Mouse (Mus musculus) hindbrain, embryonic 16.5 days (tissue): ENCODE data around the gene Dnase1l3. TPM values are rescaled to one million over a fixed set of nuclear protein-coding genes. Genes with fewer than 3 reads are reported as not detected.

Source experiments
- ATAC-seq: fragments of 200-750 bp; cut with Nextera tagmentation; 2 replicates; pipeline ENCODE4 v1.8.0; 2017; ENCODE audit warnings: moderate TSS enrichment, moderate library complexity
- H3K27ac ChIP-seq: fragments of 300-500 bp; sonication (generic); 2 replicates; pipeline ENCODE4 v1.5.1; 2014; ENCODE audit warnings: low read depth, mild to moderate bottlenecking, control low read depth, low read length, moderate library complexity
- H3K27me3 ChIP-seq: fragments of 300-500 bp; sonication (generic); replicated peaks from 2 replicates; pipeline ENCODE4 v1.6.1; 2014; ENCODE audit warnings: low read length; ENCODE audit not compliant: control insufficient read depth, insufficient read depth
- H3K36me3 ChIP-seq: fragments of 300-500 bp; sonication (generic); 2 replicates; pipeline ENCODE4 v1.6.1; 2014; ENCODE audit warnings: mild to moderate bottlenecking, low read length, moderate library complexity, mixed read lengths; ENCODE audit not compliant: control insufficient read depth, insufficient read depth
- H3K4me1 ChIP-seq: fragments of 300-500 bp; sonication (generic); 2 replicates; pipeline ENCODE4 v1.6.1; 2014; ENCODE audit warnings: low read depth, low read length; ENCODE audit not compliant: control insufficient read depth, insufficient read depth
- H3K4me2 ChIP-seq: fragments of 300-500 bp; sonication (generic); 2 replicates; pipeline ENCODE4 v1.6.1; 2014; ENCODE audit warnings: mild to moderate bottlenecking, low read length, control low read depth, moderate library complexity
- H3K4me3 ChIP-seq: fragments of 300-500 bp; sonication (generic); 2 replicates; pipeline ENCODE4 v1.5.1; 2014; ENCODE audit warnings: mild to moderate bottlenecking, low read length, control low read depth, moderate library complexity
- H3K9ac ChIP-seq: fragments of 300-500 bp; sonication (generic); 2 replicates; pipeline ENCODE4 v1.6.1; 2014; ENCODE audit warnings: low read depth, mild to moderate bottlenecking, control low read depth, low read length, moderate library complexity
- H3K9me3 ChIP-seq: fragments of 300-500 bp; sonication (generic); 2 replicates; pipeline ENCODE4 v1.6.1; 2014; ENCODE audit warnings: mild to moderate bottlenecking, low read length, moderate library complexity; ENCODE audit not compliant: control insufficient read depth
- WGBS: fragments of 180-500 bp; shearing (Covaris S2); extraction: QIAGEN DNeasy Blood & Tissue Kit; methylation state at CpG from one replicate; pipeline ENCODE4 v1.1.7; 2014; 5-methylcytosine and 5-hydroxymethylcytosine counted together
- polyA plus RNA-seq: library from polyadenylated mRNA; unstranded; fragments of >200 nt; fragmentation: Nextera tagmentation; extraction: Ambion mirVana; gene quantifications from 2 replicates; pipeline ENCODE4 v1.2.1, GENCODE M21; 2015

The Dnase1l3 gene
- polyA plus RNA-seq: 0.05 and 0.08 TPM in 2 replicates

DNA sequence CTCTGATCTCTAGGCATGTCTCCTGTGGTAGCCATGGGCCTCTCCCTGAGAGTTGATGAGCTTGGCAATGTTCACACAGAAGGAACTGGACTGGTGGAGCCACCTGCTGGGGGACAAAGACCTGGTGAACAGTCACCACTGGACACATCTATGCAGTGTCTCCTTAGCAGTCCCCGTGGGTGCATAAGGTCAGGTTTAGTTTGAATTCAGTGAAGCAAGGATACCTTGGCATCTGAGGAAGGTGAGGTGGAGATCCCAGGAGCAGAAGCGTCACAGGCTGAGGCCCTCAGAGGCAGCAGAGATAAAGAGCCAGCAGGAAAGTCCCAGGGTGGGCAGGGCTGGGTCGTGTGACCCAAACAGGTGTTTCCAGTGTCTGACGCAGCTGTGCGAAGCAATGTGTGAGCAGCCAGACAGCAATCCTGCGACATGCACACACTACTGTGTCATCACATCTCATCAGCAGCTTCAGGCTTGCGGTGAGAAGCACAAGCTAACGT, at the start of gene Dnase1l3:
Gene Dnase1l3, minus strand, starts transcription at position 303 of the 497 bp plus-strand sequence.
- Histone ChIP-seq H3K4me2 (no peak within 1 kb of the TSS), H3K27ac (no peak within 1 kb of the TSS), H3K27me3 (no peaks in the 10 kb centered on the region), H3K4me1 (no peaks in the 10 kb centered on the region), H3K4me3 (no peak within 1 kb of the TSS), H3K36me3 (no peaks in the 10 kb centered on the region), H3K9ac (no peak within 1 kb of the TSS), H3K9me3 (no peaks in the 10 kb centered on the region)
- 72% methylated on average over 8 of the region's 8 CpGs for WGBS
- no peak for ATAC-seq

DNA sequence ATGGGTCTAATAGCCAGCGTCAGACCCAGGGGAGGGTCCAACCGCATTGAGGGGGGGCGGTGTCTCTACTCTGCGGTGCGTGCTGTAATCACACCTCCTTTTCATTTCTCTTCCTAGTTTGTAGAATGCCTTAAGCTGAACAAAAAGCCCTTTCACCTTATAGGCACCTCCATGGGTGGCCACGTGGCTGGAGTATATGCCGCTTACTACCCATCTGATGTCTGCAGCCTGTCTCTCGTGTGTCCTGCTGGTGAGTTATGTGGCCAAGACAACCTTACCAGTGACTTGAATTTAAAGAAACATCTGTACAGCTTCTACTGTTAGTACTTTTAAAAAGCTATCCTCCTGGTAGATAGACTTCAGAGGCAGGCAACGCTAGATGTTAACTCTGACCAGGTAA, 48.2 kb upstream of the Dnase1l3 start:
- Histone ChIP-seq H3K27ac (no peak overlapping the region), H3K4me1 (no peaks in the 10 kb centered on the region), H3K9ac (no peak overlapping the region), H3K4me2 (no peak overlapping the region), H3K9me3 (no peaks in the 10 kb centered on the region), H3K27me3 (no peaks in the 10 kb centered on the region), H3K36me3 (peaks cover 7% of the 10 kb centered on the region; the same call in 1 of the 2 replicates), H3K4me3 (no peak overlapping the region)
- 93% methylated on average over 9 of the region's 9 CpGs for WGBS
- no peak for ATAC-seq

DNA sequence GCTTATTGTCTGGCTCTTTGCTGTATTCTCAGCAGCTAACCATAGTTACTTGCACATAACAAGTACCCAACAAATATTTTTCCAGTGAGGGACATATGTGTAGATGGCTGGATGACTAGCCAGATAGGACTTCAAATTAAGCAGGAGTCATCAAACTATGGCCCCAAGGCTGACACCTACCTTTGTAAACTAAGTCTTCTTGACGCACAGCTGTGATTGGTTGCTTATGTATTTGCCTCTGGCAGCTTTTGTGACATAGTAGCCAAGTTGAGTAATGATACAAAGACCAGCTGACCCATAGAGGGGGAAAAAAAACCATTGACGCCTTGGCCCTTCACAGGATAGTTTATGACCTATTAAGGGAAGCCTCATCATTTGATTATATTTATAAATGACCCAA, 47.7 kb upstream of the Dnase1l3 start:
- H3K9me3 ChIP-seq: no peaks in the 10 kb centered on the region
- 86% methylated on average over 2 of the region's 2 CpGs for WGBS

DNA sequence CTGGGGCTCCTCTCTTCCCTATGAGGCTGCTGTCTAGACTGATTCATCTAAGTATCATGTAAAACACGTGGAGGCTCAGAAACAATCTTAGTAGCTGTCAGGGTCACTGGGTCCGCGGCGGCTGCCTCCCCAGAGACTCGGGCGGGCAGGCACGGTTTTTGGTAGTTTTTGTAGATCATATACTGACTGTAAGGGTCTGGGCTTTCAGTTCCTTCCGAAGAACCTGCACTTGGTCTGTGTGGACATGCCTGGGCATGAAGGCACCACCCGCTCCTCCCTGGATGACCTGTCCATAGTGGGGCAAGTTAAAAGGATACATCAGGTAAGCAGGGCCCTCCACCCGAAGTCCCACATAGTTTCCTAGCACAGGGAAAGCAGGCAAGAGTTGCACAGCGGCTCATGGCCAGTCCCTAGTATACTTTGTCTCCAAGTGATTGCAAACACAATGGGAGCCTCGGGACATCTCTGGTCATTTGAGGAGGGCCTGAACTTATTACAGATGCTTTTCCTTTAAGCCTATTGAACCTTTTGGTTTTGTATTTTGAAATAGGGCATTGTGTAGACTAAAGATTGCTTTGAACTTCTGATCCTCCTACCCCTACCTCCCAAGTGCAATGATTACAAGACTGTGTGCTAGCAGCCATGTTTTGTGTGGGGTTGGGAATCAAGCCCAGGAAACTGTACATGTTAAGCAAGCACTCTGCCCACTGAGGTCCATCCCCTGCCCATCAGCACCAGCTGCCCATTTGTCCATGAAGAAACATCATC, 46.7 kb upstream of the Dnase1l3 start:
- H3K4me3 ChIP-seq: no peak overlapping the region
- H3K4me2 ChIP-seq: no peak overlapping the region
- H3K4me1 ChIP-seq: no peaks in the 10 kb centered on the region
- no peak overlapping the region for H3K9ac ChIP-seq
- ATAC-seq: no peak
- H3K27ac ChIP-seq: no peak overlapping the region
- H3K36me3 ChIP-seq: peaks cover 3% of the 10 kb centered on the region; the same call in 1 of the 2 replicates
- 89% methylated on average over 12 of the region's 12 CpGs for WGBS
- H3K27me3 ChIP-seq: no peaks in the 10 kb centered on the region
- H3K9me3 ChIP-seq: no peaks in the 10 kb centered on the region

More for the DNA sequence above, 47.7 kb upstream of the Dnase1l3 start:
- no peak for ATAC-seq
- H3K4me3 ChIP-seq: no peak overlapping the region
- H3K27ac ChIP-seq: no peak overlapping the region
- H3K36me3 ChIP-seq: peaks cover 5% of the 10 kb centered on the region; the same call in 1 of the 2 replicates
- H3K27me3 ChIP-seq: no peaks in the 10 kb centered on the region
- no peak overlapping the region for H3K9ac ChIP-seq
- no peak overlapping the region for H3K4me2 ChIP-seq
- H3K4me1 ChIP-seq: no peaks in the 10 kb centered on the region

DNA sequence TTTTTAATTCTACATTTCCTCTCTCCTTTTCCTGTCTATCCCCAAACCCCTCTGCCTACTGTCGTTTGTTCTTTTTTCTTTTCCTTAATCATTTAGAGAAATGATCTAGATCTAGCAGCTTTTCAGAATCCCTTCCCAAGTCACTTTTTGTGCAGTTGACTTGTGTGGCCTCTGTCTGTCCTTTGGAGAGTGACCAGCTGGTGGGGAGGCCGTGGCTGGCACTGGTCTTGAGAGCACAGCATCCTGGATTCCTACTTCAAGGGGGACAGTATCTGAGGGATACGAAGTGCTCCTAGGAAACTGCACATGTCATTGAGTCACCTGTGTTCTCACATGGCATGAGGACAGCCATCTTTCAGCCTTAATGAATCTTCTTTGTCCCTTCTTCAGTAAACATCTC, 45.8 kb upstream of the Dnase1l3 start:
- Histone ChIP-seq H3K27ac (no peak overlapping the region), H3K9me3 (no peaks in the 10 kb centered on the region), H3K4me3 (no peak overlapping the region), H3K9ac (no peak overlapping the region), H3K4me1 (no peaks in the 10 kb centered on the region), H3K27me3 (no peaks in the 10 kb centered on the region), H3K36me3 (no peaks in the 10 kb centered on the region), H3K4me2 (no peak overlapping the region)
- WGBS: 81% methylated on average over 3 of the region's 3 CpGs
- no peak for ATAC-seq

DNA sequence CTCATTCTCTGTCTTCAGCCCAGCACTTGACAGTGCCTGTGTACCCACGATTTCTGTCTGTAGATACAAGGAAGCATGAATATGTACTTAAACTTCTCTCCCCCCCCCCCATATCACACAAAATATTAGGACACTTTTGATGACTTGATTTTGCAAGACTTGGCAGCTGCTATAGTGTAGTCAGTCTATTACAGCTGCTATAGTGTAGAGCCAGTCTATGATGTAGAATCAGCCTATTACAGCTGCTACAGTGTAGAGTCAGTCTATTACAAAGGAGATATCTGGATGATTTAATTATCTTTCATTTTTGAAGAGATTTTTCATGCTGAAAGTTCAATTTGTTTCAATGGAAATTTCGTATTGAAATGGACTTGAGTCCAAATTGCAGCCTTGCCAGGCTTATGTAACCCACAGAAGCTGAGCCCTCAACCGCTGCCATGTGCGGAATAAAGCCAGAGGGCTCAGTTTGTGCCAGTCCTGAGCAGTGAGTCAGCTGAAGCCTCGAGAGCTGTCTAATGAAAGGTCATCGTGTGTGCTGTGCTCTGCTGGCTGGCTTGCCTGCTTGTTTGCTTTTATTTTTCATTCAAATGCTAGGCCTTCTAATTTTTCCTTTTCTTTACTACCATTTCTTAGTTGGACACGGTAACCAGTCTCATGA, 44.5 kb upstream of the Dnase1l3 start:
- Histone ChIP-seq H3K27me3 (no peaks in the 10 kb centered on the region), H3K9me3 (no peaks in the 10 kb centered on the region), H3K9ac (no peak overlapping the region), H3K36me3 (no peaks in the 10 kb centered on the region), H3K27ac (no peak overlapping the region), H3K4me1 (no peaks in the 10 kb centered on the region), H3K4me3 (no peak overlapping the region), H3K4me2 (no peak overlapping the region)
- ATAC-seq: no peak
- 82% methylated on average over 7 of the region's 7 CpGs for WGBS

DNA sequence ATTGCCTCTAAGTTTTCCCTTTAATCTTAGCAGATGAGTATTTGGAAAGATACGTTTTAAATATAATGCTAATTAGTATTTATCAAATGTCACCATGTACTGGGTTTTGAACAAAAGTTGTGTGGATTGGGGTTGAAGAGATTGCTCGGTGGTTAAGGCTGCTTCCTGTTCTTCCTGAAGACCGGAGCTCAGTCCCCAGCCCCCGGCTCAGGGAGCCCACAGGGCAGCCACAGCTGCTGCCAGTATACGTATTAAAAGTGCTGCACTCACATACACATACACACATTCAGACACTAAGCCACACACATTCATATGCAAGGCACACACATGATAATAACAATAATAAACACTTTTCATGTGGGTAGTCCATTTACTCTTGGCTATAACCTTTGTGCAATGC, 43.8 kb upstream of the Dnase1l3 start:
- Histone ChIP-seq H3K9me3 (no peaks in the 10 kb centered on the region), H3K27ac (no peak overlapping the region), H3K4me3 (no peak overlapping the region), H3K27me3 (no peaks in the 10 kb centered on the region), H3K36me3 (no peaks in the 10 kb centered on the region), H3K9ac (no peak overlapping the region), H3K4me2 (no peak overlapping the region), H3K4me1 (no peaks in the 10 kb centered on the region)
- 84% methylated on average over 5 of the region's 5 CpGs for WGBS
- no peak for ATAC-seq

DNA sequence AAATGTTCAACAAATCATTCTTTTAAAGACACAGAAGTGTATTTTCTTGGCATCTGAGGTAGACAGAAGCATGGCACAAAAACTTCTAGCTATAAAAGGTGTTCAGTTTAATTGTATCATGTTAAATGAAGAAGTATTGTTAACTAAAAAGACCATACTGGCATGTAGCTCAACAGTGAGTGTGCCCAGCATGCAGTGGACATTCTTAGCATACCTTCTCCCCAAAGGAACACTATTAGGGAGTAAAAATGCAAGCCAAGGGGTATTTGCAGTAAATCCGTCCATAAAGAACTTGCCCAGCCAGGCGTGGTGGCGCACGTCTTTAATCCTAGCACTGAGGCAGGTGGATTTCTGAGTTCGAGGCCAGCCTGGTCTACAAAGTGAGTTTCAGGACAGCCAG, 42.0 kb upstream of the Dnase1l3 start:
- no peak overlapping the region for H3K9ac ChIP-seq
- no peak overlapping the region for H3K4me3 ChIP-seq
- no peak overlapping the region for H3K4me2 ChIP-seq
- no peaks in the 10 kb centered on the region for H3K36me3 ChIP-seq
- ATAC-seq: no peak
- H3K9me3 ChIP-seq: no peaks in the 10 kb centered on the region
- no peak overlapping the region for H3K27ac ChIP-seq
- WGBS: 80% methylated on average over 5 of the region's 5 CpGs
- H3K27me3 ChIP-seq: no peaks in the 10 kb centered on the region
- no peaks in the 10 kb centered on the region for H3K4me1 ChIP-seq

DNA sequence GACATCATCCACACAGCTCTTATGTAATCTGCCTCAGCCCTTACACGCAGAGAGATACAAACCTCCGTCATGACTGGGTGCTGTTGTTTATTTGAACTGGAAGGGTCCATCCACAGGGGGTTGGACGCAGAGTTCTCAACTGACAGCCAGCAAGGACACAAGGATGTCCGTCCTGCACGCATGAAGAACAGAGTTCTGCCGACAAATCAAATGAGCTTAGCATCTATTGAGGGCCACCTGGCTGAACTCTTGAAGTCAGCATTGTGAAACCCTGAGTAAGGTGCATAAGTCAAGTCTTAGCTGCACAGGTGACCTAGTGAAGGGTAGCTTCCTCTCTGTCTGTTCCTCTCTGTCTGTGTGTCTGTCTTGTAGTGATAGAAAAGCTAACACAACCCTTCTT, 41.6 kb upstream of the Dnase1l3 start:
- Histone ChIP-seq H3K4me1 (no peaks in the 10 kb centered on the region), H3K4me3 (no peak overlapping the region), H3K27me3 (no peaks in the 10 kb centered on the region), H3K27ac (no peak overlapping the region), H3K9me3 (no peaks in the 10 kb centered on the region), H3K9ac (no peak overlapping the region), H3K4me2 (no peak overlapping the region), H3K36me3 (no peaks in the 10 kb centered on the region)
- 90% methylated on average over 6 of the region's 6 CpGs for WGBS
- ATAC-seq: no peak
